Mouse (Mus musculus): Measurements from ENCODE around the gene Ddx5.
"Not testable (repeated sequence)": the region's sequence is repeated elsewhere in the genome, so short reads cannot be mapped to it uniquely, and the experiment has no call there.

Gene Ddx5

GRCm38 (mm10) chr11:106788775-106789459 is at the start of gene Ddx5, which contains the start of gene Cep95:
Gene Ddx5, minus strand, starts transcription at chr11:106789185.
Gene Cep95, plus strand, starts transcription at chr11:106789252.
- peak; percentile 99 for DNase-seq

GRCm38 (mm10) chr11:106828079-106828478 is 39.1 kb upstream of the Ddx5 start:
- DNase-seq, result no peak

- peak in 1 of 2 experiments; percentile 20 for DNase-seq
These were observed 35.4 kb upstream of the Ddx5 start for GRCm38 (mm10) chr11:106824403-106824802.

GRCm38 (mm10) chr11:106823741-106824140 is 34.8 kb upstream of the Ddx5 start:
- peak in 1 of 2 experiments; percentile 17 for DNase-seq

- DNase-seq, result peak; percentile 87 to 89
These were observed 33.9 kb upstream of the Ddx5 start for GRCm38 (mm10) chr11:106822911-106823310.

- peak; percentile 40 to 63 for DNase-seq
These were observed 33.5 kb upstream of the Ddx5 start for GRCm38 (mm10) chr11:106822491-106822890.

- peak; percentile 28 to 42 for DNase-seq
These were observed 32.4 kb upstream of the Ddx5 start for GRCm38 (mm10) chr11:106821397-106821796.

GRCm38 (mm10) chr11:106820972-106821371 is 32.0 kb upstream of the Ddx5 start:
- peak; percentile 62 to 69 for DNase-seq

- DNase-seq, result peak; percentile 64 to 71
These were observed 31.3 kb upstream of the Ddx5 start for GRCm38 (mm10) chr11:106820252-106820651.

GRCm38 (mm10) chr11:106819595-106819994 is 30.6 kb upstream of the Ddx5 start:
- peak; percentile 67 for DNase-seq

GRCm38 (mm10) chr11:106818341-106818740 is 29.4 kb upstream of the Ddx5 start:
- peak; percentile 74 to 77 for DNase-seq

GRCm38 (mm10) chr11:106817808-106818207 is 28.8 kb upstream of the Ddx5 start:
- peak; percentile 93 to 94 for DNase-seq

- DNase-seq, result peak in 1 of 2 experiments; percentile 34
These were observed 28.2 kb upstream of the Ddx5 start for GRCm38 (mm10) chr11:106817156-106817555.

GRCm38 (mm10) chr11:106816316-106816715 is 27.3 kb upstream of the Ddx5 start:
- DNase-seq, result peak; percentile 46 to 54

- DNase-seq, result no peak
These were observed 26.8 kb upstream of the Ddx5 start for GRCm38 (mm10) chr11:106815761-106816160.

- no peak for DNase-seq
These were observed 26.3 kb upstream of the Ddx5 start for GRCm38 (mm10) chr11:106815331-106815730.

GRCm38 (mm10) chr11:106814601-106815320 is 25.8 kb upstream of the Ddx5 start:
- DNase-seq, result peak; percentile 88 to 92

- DNase-seq, result no peak
These were observed 23.6 kb upstream of the Ddx5 start for GRCm38 (mm10) chr11:106812410-106813136.

- not testable (repeated sequence) for DNase-seq
These were observed 18.5 kb upstream of the Ddx5 start for GRCm38 (mm10) chr11:106807442-106807841.

- DNase-seq, result peak in 1 of 2 experiments; percentile 47
These were observed 13.2 kb upstream of the Ddx5 start for GRCm38 (mm10) chr11:106802069-106802627.

GRCm38 (mm10) chr11:106795679-106796078 is 6.7 kb upstream of the Ddx5 start:
- DNase-seq, result no peak

- no peak for DNase-seq
These were observed 4.9 kb upstream of the Ddx5 start for GRCm38 (mm10) chr11:106793846-106794245.

- DNase-seq, result peak; percentile 38 to 58
These were observed 664 bp upstream of the Ddx5 start for GRCm38 (mm10) chr11:106789649-106790048.

All from cerebellum, postnatal 10 days (tissue).